Mouse (Mus musculus) 3134 (cell line): ENCODE data around the gene Tmc3.

Experiments used
- DNase-seq: peaks from one replicate; pipeline ENCODE4 v3.0.0-alpha.2; 2011; ENCODE audit warnings: low spot score; ENCODE audit not compliant: insufficient read length; ENCODE audit errors: extremely low read depth

Gene Tmc3

GRCm38 (mm10) chr7:83597063-83597462, 12.3 kb downstream of the Tmc3 start:
- no peak for DNase-seq

DNA sequence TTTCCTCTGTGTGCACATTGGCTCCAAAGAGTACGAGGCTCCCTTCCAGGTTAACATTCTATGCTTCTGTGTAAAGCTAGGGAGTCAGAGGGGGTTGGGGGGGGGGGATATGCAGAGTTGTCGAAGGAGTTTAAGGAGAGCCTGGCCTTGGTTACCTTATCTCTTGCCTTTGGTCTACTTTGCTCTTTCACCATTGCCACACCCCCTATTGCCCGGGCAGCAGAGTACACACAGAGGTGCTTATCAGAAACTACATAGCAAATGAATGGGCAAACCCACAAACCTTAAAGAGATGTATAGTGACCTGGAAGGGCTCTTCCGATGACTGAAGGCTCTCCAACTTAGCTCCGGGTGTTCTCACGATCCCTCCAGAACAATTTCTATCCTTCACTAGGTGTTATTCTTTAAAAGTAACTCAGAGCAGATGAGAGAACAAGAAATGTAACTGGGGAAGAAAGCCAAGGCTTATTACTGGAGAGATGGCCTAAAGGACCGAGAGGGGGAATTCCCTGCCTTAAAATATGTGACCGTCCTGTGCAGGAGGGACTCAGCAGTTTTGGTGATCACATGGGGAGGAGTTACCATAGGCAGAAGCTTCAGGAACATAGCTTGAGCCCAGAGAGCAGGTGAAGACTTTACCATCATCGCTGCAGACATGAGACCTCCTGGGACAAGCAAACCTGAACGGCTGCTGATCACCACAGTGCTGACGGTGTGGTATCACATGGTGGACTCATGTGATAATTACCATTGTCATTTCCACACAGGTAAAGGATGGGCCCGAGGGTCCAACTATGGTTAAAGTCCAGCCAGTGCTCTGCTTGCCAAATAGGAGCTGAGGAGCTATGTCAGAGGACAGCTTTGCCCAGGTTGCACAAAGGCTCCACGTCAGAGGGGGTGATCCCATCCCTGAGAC, 14.5 kb downstream of the Tmc3 start:
- no peak for DNase-seq

DNA sequence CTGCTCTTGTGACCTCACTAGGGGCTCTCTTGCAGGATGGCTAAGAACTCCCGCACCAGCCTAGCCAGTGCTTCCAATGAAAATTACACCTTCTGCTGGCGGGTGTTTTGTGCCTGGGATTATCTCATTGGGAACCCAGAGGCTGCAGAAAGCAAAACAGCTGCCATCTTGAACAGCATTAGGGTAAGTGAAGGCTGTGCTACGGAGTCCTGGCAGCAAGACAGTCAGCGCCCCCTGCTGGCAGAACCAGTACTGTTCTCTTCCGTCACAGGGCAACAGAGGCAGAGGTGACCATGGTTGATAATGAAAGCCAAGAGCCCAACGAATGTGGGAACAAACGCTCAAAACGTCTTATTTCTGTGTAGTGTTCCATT, 15.2 kb downstream of the Tmc3 start:
- DNase-seq = no peak

GRCm38 (mm10) chr7:83604180-83604944, 19.6 kb downstream of the Tmc3 start:
- DNase-seq = no peak

DNA sequence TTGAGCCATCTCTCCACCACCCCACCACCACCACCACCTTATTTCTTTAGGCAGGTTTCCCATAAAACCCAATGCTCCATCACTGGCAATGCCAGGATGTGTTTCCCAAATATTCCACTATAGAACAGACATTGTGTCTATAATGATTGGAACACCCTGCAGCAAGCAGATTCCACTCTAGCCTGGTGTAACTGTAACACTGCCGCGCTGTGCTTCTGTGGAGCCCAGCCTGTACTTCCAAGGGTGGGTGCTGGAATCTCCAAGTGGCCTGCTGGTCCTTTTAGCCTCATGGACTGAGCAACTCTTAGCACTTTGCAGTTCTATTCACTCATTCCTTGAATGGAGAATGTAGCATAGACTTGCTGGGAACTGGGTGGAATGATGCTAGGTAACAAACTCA, 22.1 kb downstream of the Tmc3 start:
- DNase-seq = no peak

DNA sequence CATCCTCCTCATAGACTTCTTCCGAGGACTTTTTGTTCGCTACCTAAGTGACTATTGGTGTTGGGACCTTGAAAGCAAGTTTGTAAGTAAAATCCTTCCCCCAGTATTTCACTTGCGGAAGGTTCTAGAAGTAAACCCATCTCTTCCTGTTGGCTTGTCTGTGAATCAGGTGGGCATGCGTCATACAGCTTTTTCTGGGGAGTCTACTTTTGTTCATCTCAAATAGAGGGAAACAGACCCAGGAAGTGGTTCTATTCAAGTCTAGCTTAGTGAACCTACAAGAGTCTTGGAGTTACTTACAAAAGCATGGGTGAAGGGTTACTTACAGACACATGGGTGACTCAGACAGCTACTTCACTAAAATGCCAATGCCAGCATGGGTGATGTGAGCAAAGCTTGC, 25.2 kb downstream of the Tmc3 start:
- no peak for DNase-seq

DNA sequence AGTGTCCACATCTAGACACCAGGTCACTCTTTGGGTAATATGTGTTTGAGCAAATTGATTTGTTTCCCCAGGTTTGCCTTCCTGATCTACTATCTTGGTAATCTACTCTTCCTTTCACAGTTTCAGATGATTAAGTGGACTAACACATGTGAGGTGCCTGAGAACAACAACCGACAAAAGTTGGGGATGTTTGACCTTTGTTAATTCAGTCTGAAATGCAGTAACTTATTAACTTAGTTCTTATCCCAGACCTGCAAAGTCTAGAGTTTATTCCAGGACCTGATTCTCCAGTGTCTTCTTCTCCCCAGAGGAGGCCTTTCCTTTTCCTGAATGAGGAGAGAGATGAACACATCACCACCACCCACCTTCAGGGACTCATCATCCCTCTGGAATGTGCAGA, 27.2 kb downstream of the Tmc3 start:
- DNase-seq = no peak

DNA sequence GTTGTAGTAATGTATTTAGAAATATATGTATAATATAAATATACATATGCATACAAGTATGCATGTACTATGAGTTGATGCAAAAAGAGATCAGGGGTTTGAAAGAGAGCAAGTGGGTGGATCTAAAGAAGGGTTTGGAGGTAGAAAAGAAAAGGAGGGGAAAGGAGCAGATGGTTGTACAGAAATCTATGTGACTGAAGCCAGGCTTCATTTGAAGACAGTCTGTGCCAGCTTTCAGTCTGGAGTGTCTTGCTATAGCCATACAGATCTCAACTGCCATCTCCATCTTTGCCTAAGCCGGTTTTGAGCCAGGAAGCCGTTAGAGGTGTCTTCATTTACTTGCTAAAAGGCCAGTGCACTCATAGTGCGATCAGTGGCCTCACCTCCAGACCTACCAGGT, 30.5 kb downstream of the Tmc3 start:
- no peak for DNase-seq

- DNase-seq = no peak
Measured at GRCm38 (mm10) chr7:83615815-83616214, 31.1 kb downstream of the Tmc3 start.

GRCm38 (mm10) chr7:83616268-83616667, 31.5 kb downstream of the Tmc3 start:
- no peak for DNase-seq

- DNase-seq = no peak
Measured at GRCm38 (mm10) chr7:83618709-83619108, 34.0 kb downstream of the Tmc3 start.

- DNase-seq = no peak
Measured at GRCm38 (mm10) chr7:83622582-83622981, 37.9 kb downstream of the Tmc3 start.

- DNase-seq = no peak
Measured at GRCm38 (mm10) chr7:83624065-83624464, 39.3 kb downstream of the Tmc3 start.

GRCm38 (mm10) chr7:83626557-83627257, 42.0 kb downstream of the Tmc3 start:
- no peak for DNase-seq

GRCm38 (mm10) chr7:83627369-83627768, 42.6 kb downstream of the Tmc3 start:
- DNase-seq = no peak

DNA sequence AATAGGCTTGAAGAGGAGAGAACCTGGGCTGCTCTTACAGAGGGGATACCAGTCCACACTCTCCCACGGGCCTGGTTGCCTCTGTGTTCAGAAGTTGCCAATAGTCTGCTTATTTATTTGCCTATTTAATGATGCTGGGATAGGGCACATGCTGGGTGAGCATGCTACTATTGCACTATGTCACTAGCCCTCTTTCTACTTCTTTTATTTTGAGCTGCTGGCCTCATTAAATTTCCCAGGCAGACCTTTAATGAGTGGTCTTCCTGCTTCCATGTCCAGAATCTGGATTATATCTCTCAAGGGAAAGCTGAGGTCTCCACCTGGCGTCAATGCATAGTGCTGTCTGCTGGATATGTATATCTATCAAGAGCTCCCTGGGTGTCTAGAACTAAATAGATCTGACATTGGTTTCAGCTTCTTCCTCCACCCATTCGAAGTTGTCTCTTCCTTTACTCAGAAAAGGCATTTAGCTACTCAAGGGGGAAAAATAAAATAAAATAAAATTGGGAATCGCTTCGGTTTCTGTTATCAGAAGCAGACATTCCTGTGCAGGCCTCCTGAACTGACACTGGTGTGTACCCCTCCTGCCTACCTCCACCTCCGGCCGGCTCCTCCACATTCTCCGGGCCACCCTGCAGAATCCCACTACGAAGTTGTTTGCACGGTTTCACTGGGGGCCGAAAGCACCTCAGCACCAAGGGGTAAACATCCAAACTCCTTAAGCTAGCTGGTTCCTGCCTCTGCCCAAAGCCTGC, 46.5 kb downstream of the Tmc3 start:
- DNase-seq = no peak

DNA sequence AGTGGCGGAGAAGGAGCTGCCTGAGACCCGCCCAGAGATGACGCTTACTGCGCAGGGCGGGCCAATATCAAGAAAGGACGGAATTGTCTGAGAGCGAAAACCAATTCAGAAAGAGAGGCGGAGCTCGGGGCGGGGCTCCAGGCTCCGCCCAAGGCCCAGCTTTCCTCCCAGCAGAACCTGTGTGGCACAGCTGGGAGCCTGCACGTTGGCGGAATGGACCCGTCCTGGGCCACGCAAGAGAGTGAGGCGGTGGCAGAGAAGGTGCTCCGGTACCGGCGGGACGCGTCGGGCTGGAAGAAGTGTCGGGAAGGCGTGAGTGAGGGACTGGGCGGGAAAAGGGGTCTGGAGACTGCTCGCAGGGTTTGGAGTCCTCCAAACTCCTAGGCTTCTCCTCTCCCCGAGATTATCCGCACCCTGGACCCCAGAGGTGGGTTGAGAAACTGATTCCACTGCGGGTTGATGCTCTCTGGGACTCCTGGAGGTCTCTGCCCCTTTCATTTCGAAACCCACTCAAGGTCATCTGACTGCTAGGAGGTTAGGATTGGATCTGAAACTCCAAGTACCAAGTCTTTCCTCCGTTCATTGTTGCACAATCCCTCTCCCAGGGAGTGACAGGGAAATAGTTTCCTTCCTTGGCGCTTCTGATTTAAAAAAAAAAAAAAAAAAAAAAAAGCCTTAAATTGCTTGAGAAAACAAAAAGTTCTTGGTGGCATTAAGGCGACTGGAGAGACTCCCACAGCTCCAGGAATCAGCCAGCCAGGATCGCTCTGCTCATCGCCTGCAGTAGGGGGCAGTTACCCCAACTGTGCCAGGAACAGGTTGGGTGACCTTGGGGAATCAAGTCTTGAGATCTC, 47.3 kb downstream of the Tmc3 start, which contains the start of gene Stard5:
Stard5 (plus strand) TSS at position 132 of the 854 bp plus-strand sequence.
- DNase-seq = peak; percentile 95

GRCm38 (mm10) chr7:83632682-83633120, 48.0 kb downstream of the Tmc3 start:
- no peak for DNase-seq

DNA sequence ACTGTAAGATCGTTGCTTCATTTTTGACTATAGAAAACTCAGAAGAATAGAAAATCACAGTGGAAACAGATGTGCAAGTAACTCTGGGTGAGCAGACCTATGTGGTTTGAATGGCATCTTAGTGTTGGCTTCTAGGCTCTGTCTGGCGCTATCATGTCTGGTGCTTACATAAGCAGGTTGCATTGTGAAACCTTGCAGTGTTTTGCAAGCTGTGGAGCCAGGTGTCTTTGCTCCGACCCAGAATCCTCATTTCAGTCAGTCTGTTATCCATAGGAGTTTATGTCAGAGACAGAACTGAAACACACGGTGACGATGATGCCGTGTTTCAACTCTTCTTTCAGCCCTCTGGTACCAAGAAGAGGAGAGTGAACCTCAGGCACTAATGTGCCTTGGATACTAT, 49.1 kb downstream of the Tmc3 start:
- DNase-seq = no peak

- DNase-seq = no peak
Measured at GRCm38 (mm10) chr7:83635726-83636125, 51.0 kb downstream of the Tmc3 start.
